In genomic region chr9:103862493-103862892, GRCm38 (mm10) we compare ENCODE assay signal across 32 mouse cellular contexts.
DNase-seq lines count a peak whose midpoint lies in the region; ATAC-seq and TF ChIP-seq lines count a peak whose summit lies in the region.
"Had no signal": no experiment of that assay in that cellular context is flagged by ENCODE, and none has a peak within 500 bp of the region (broad histone marks: within the 10 kb centered on the region; RNA-seq: fewer than 3 reads in every experiment).

No protein-coding gene starts in this region.

- H3K36me3 ChIP-seq in forebrain, postnatal 0 days (ENCODE audit: insufficient read depth), result no peaks in the 10 kb centered on the region
- H3K36me3 ChIP-seq in forebrain, embryonic 16.5 days (ENCODE audit: control insufficient read depth, insufficient read depth), result no peaks in the 10 kb centered on the region
- H3K36me3 ChIP-seq: embryonic facial prominence, embryonic 13.5 days; forebrain, embryonic 10.5 days; forebrain, embryonic 15.5 days; G1E; hindbrain, embryonic 12.5 days; midbrain, embryonic 10.5 days; midbrain, embryonic 15.5 days; neural tube, embryonic 15.5 days; stomach, embryonic 15.5 days had no signal

- peak overlapping the region; percentile 35; the same call in 1 of the 2 replicates for H3K27ac ChIP-seq in forebrain, postnatal 0 days (ENCODE audit: low read depth, low read length)
- H3K27ac ChIP-seq in forebrain, embryonic 16.5 days (ENCODE audit: low read length), result no peak overlapping the region
- no peak overlapping the region for H3K27ac ChIP-seq in cerebellum, adult 2 months (ENCODE audit: insufficient read depth, low read length)
- H3K27ac ChIP-seq: embryonic facial prominence, embryonic 13.5 days; forebrain, embryonic 10.5 days; forebrain, embryonic 15.5 days; gastrocnemius, adult 2 months; hindbrain, embryonic 12.5 days; liver, embryonic 14.5 days; midbrain, embryonic 10.5 days; midbrain, embryonic 15.5 days; neural tube, embryonic 15.5 days; stomach, embryonic 15.5 days had no signal

- intact Hi-C loops in left cerebral cortex, postnatal 4 days (cut with DNase I), result no loop called here

- no peak for DNase-seq in forebrain, postnatal 0 days
- peak; percentile 25 to 38 for DNase-seq in left cerebral cortex, adult 18-20 months (ENCODE audit: low spot score in 2 of 2)
- DNase-seq in left cerebral cortex, postnatal 4 days, result no peak
- peak; percentile 45 to 60 for DNase-seq in right cerebral cortex, adult 2 months (ENCODE audit: low spot score in 2 of 2)
- DNase-seq in right cerebral cortex, postnatal 25 days, result no peak
- DNase-seq in cerebellum, adult 2 months, result no peak
- DNase-seq: adrenal gland, postnatal 14 days; cerebellum, adult 11-12 months; cerebellum, postnatal 10 days; gastrocnemius, adult 2 months; gastrocnemius, postnatal 36 days; heart, postnatal 36 days; kidney, adult 8-10 months; kidney, postnatal 10 days; layer of hippocampus, postnatal 36 days; liver; lung, adult 2 months; retina, postnatal 1 day; thymus, postnatal 14 days had no signal

- H3K27me3 ChIP-seq in forebrain, postnatal 0 days (ENCODE audit: insufficient read depth, low read length), result no peaks in the 10 kb centered on the region
- H3K27me3 ChIP-seq in forebrain, embryonic 16.5 days (replicated peaks; ENCODE audit: control insufficient read depth, insufficient read depth, low read length), result no peaks in the 10 kb centered on the region
- no peaks in the 10 kb centered on the region for H3K27me3 ChIP-seq in cerebellum, adult 2 months (ENCODE audit: control insufficient read depth, insufficient read depth, low read length)
- H3K27me3 ChIP-seq: embryonic facial prominence, embryonic 13.5 days; forebrain, embryonic 15.5 days; hindbrain, embryonic 12.5 days; midbrain, embryonic 15.5 days; neural tube, embryonic 15.5 days; stomach, embryonic 15.5 days had no signal

- H3K4me2 ChIP-seq in forebrain, postnatal 0 days (ENCODE audit: low read depth), result no peak overlapping the region
- H3K4me2 ChIP-seq in forebrain, embryonic 16.5 days (ENCODE audit: low read length), result no peak overlapping the region
- H3K4me2 ChIP-seq: embryonic facial prominence, embryonic 13.5 days; forebrain, embryonic 15.5 days; hindbrain, embryonic 12.5 days; midbrain, embryonic 15.5 days; neural tube, embryonic 15.5 days; stomach, embryonic 15.5 days had no signal

- peaks cover 2% of the 10 kb centered on the region; the same call in 1 of the 2 replicates for H3K4me1 ChIP-seq in forebrain, postnatal 0 days (ENCODE audit: insufficient read depth)
- 0 out of 2 replicates have a peak, but pooled peaks cover 4% of the 10 kb centered on the region for H3K4me1 ChIP-seq in forebrain, embryonic 16.5 days (replicated peaks; ENCODE audit: control insufficient read depth, insufficient read depth, low read length)
- peaks cover 3% of the 10 kb centered on the region for H3K4me1 ChIP-seq in cerebellum, adult 2 months (ENCODE audit: control insufficient read depth, insufficient read depth, low read length)
- H3K4me1 ChIP-seq: embryonic facial prominence, embryonic 13.5 days; hindbrain, embryonic 12.5 days; midbrain, embryonic 15.5 days; neural tube, embryonic 15.5 days; stomach, embryonic 15.5 days had no signal

- no peak for TF ChIP-seq POLR2A in cerebellum, adult 2 months (IDR thresholded peaks at IDR 0.05; ENCODE audit: borderline replicate concordance, insufficient read depth, low read length)

- H3K4me3 ChIP-seq in forebrain, postnatal 0 days (ENCODE audit: low read depth, low read length), result no peak overlapping the region
- H3K4me3 ChIP-seq in forebrain, embryonic 16.5 days (replicated peaks; ENCODE audit: low read length), result no peak overlapping the region
- no peak overlapping the region for H3K4me3 ChIP-seq in cerebellum, adult 2 months (replicated peaks; ENCODE audit: insufficient read depth, low read depth, low read length)
- H3K4me3 ChIP-seq: embryonic facial prominence, embryonic 13.5 days; forebrain, embryonic 10.5 days; forebrain, embryonic 15.5 days; gastrocnemius, adult 2 months; hindbrain, embryonic 12.5 days; midbrain, embryonic 10.5 days; midbrain, embryonic 15.5 days; neural tube, embryonic 15.5 days; stomach, embryonic 15.5 days had no signal

- 90% methylated on average over 7 of the region's 7 CpGs for WGBS in forebrain, postnatal 0 days
- 85% methylated on average over 7 of the region's 7 CpGs for WGBS in forebrain, embryonic 16.5 days
- 86% methylated on average over 7 of the region's 7 CpGs for WGBS in cerebellum, adult 2 months

- no peak for TF ChIP-seq CTCF in forebrain, postnatal 0 days (IDR thresholded peaks at IDR 0.05; ENCODE audit: low read depth)
- no peak for TF ChIP-seq CTCF in cerebellum, adult 2 months (IDR thresholded peaks at IDR 0.05; ENCODE audit: borderline replicate concordance, insufficient read depth, low read depth, low read length)

- no peaks in the 10 kb centered on the region for H3K9me3 ChIP-seq in forebrain, postnatal 0 days (ENCODE audit: low read length)
- H3K9me3 ChIP-seq in forebrain, embryonic 16.5 days (ENCODE audit: control insufficient read depth, low read length), result no peaks in the 10 kb centered on the region
- H3K9me3 ChIP-seq: embryonic facial prominence, embryonic 13.5 days; forebrain, embryonic 10.5 days; forebrain, embryonic 15.5 days; hindbrain, embryonic 12.5 days; midbrain, embryonic 10.5 days; midbrain, embryonic 15.5 days; neural tube, embryonic 15.5 days; stomach, embryonic 15.5 days had no signal

- H3K9ac ChIP-seq in forebrain, postnatal 0 days, result no peak overlapping the region
- H3K9ac ChIP-seq in forebrain, embryonic 16.5 days (replicated peaks; ENCODE audit: low read depth, low read length), result no peak overlapping the region
- H3K9ac ChIP-seq: embryonic facial prominence, embryonic 13.5 days; forebrain, embryonic 15.5 days; hindbrain, embryonic 12.5 days; liver, embryonic 14.5 days; midbrain, embryonic 15.5 days; neural tube, embryonic 15.5 days; stomach, embryonic 15.5 days had no signal

- no peak for ATAC-seq in forebrain, postnatal 0 days
- no peak for ATAC-seq in forebrain, embryonic 16.5 days
- ATAC-seq: forebrain, embryonic 15.5 days; intestine, embryonic 16.5 days; midbrain, embryonic 15.5 days; Patski had no signal

Comparison
In these comparisons a context has a peak if more than half of its experiments do, and no peak if none do; other contexts are left out.
1. DNase-seq: peak in left cerebral cortex, adult 18-20 months (2 of 2) and right cerebral cortex, adult 2 months (2 of 2); none in forebrain, postnatal 0 days (single experiment), left cerebral cortex, postnatal 4 days (single experiment), right cerebral cortex, postnatal 25 days (single experiment) and cerebellum, adult 2 months (0 of 2).